Mouse (Mus musculus) layer of hippocampus, postnatal 25 days (tissue): ENCODE data around the gene Dtx4. TPM values are rescaled to one million over a fixed set of nuclear protein-coding genes. Genes with fewer than 3 reads are reported as not detected.
"Not testable (repeated sequence)": the region's sequence is repeated elsewhere in the genome, so short reads cannot be mapped to it uniquely, and the experiment has no call there.

Experiments
- DNase-seq, 2 experiments: peaks; one replicate each; pipeline ENCODE4 v3.0.0; 2022; ENCODE audit warnings: mixed read lengths in 2 of 2, low spot score in 1 of 2; ENCODE audit errors: extremely low spot score in 1 of 2
- total RNA-seq, 2 experiments: library from RNA; stranded (reverse); gene quantifications; 2 replicates each; pipeline ENCODE4 v1.2.3; 2021

The Dtx4 gene
- total RNA-seq, result 10 to 100 TPM; 32.8 to 34.8 TPM

DNA sequence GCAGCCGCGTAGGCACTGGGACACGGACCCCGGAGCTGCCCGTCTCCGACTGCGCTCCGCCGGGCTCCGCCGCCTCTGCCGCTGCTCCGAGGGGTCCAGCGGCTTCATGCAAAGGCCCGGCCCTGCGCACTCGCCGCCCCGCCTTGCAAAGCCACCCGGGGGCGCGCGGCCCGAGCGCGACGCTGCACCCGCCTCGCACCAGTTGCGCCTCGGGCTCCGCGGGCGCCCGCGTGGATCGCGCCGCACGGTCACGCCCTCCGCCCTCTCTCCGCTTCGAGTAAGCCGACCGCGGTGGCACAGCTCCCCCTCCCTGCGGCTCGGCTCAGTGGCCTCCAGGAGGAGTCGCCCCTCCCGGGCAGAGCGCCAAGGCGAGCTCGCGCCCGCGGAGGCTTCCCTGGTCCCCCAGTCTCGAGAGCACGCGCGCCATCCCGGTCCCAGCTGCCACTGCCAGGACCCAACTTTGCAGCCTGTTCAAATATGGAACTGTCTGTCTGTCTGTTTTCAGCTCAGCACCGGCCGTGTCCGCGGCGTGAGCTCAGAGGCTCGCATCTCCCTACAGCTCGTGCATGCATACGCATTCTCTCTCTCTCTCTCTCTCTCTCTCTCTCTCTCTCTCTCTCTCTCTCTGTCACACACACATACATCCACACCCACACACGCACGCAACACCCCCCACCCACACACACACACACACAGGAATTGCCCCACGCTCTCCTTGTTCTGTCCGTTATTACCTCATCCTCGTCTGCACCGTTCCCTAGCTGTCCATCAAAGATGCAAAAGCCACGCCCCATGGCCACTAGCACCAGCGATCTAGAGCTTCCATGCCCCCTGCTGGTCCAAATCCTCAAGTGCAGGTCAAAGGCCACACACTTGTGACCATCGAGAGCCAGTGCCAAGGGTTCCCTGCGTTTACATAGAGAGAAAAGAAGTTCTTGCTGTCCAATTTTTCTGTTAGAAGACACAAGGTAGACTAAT, at the start of gene Dtx4:
Dtx4 (minus strand) TSS at position 85 of the 978 bp plus-strand sequence.
- DNase-seq, result peak; percentile 89 to 96

DNA sequence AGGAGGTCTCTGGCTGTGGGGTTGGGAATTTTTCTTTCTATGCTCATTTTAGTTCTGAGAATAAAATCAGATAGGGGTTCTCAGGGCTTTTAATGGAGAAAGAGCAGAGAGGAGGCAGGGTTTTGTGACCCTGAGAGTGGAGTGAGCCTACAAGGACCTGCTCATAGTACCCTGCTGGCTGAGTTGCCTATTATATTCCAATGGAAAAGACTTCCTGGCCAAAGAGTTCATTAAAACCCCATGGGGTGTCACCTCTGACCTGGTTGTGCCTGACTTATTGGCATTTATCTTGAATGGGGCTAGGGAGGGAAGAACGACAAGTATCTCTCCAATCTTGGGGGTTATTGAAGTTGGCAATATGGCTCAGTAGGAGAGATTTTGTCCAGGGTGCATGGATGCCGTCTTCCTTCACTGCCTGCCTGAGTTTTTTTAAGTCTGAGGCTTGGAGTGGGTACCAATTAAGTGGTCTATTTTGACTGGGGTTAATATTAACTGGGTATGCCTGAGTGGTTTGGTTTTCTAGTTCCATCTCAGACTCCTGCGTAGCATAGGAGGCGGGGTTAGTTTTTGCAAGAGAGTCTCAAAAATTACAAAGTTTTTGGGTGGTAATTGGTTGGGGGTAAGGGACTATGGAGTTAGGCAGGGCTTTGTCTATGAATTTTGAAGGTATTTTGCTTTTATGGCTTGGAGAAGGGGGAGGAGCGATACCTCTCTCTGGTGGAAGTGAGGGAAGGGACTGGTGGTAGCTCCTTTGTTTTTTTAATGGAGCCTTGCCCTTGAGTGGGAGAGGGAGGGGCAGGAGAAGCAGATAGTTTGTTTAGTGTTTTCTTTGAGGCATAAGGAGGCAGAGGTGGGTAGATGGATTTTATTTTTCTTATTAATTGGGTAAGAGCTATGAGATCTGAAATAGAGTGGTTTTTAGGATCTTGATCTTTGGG, 49.0 kb upstream of the Dtx4 start:
- no peak for DNase-seq

DNA sequence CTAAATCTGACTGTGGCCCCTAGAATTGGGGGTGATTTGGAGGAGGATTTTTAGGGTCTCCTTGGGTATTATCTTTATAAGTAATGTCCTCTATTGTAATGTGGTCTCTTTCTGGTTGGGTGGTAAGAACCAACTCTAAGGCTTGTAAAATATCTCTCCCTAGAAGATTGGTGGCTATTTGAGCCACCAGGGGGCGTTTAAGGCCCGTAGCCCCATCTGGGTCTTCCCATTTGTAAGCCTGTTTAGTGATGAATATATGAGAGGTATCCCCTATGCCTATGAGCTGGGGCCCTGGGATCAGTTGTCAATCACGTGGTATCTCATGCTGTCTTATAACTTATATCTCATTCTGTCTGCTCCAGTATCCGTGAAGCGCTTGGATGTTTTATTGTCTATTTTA, 47.9 kb upstream of the Dtx4 start:
- peak in 1 of 2 experiments; percentile 6 for DNase-seq

DNA sequence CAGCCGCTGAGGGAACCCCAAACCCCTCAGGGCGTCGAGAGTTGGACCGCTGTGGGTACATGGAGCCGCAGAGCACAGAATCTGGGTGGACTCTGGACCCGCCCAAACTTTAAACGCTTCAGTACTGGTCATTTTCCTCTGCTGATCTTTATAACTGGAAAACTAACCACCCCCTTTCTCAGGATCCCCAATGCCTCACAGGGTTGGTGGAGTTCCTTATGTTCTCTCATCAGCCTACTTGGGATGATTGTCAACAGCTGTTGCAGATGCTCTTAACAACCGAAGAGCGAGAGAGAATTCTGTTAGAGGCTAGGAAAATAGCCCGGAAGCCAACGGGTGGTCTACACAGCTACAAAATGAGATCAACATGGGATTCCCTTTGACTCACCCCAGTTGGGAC, 44.2 kb upstream of the Dtx4 start, which contains the start of gene Fam111a:
Fam111a (plus strand) TSS at position 301 of the 400 bp plus-strand sequence.
- not testable (repeated sequence) for DNase-seq

DNA sequence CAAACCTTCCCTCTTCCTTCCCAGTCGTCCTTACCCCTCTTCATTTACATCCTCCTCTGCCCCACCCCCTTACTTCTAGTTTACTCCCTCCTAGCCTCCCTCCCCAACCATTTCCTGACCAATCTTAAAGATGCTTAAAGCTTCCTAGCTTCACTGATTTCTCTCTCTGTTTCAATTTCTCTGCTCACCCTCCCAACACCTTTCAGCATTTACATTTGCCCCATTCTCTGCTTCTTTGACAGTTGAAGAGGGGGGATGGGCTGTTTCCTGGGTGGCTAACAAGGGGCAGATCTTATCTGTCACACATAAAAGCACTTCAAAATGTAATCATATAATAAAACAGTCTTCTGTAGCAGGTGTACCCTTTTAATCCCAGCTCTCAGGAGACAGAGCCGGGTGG, 40.4 kb upstream of the Dtx4 start:
- DNase-seq, result no peak

DNA sequence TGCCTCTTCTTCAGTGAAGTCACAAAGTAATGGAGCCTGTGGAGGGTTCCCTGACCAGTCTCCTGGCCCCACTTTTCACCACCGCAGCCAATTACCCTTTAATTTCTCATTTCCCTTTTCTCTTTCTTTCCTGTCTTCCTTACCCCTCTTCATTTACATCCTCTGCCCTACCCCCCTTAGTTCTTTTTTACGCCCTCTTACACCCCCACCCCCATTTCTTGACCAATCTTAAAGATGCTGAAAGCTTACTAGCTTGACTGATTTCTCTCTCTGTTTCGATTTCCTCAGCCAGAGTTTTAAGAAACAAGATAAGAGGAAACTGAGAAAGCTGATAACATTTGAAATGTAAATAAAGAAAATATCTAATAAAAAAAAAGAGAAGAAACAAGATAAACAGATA, 39.5 kb upstream of the Dtx4 start:
- DNase-seq, result no peak

DNA sequence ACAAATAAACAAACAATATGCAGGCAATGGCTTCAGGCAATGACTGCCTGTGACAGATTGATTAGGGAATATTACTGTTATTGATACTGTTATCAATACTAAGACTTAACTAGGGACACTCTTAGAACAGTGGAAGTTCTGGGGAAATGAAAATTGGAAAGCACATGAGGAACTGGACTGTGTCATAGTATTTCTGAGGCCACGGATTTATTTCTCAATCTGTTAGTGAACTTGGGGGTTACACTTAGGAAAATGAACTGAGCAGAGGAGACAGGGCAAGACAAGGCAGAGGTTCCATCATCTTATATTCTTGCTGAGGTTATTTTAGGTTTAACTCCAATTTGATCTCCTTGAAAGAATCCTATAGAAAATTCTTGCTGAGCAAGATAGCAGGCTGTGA, 38.7 kb upstream of the Dtx4 start:
- no peak for DNase-seq

DNA sequence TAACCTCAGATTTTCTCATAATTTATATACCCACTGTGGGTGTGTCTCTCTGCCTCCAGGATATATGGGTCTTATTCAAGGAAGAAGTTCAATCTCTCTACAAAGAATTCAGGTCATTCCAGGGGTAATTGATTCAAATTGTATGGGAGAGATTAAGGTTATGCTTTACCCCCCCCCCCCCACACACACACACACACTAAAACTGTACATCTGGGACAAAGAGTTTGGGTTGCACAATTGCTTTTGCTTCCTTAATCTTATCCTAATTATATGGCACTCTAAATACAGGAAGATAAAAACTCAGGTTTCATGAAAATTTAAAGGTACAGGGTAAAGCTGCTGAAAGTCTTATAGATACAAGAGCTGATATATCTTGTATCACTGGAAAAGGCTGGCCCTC, 35.9 kb upstream of the Dtx4 start:
- DNase-seq, result no peak

DNA sequence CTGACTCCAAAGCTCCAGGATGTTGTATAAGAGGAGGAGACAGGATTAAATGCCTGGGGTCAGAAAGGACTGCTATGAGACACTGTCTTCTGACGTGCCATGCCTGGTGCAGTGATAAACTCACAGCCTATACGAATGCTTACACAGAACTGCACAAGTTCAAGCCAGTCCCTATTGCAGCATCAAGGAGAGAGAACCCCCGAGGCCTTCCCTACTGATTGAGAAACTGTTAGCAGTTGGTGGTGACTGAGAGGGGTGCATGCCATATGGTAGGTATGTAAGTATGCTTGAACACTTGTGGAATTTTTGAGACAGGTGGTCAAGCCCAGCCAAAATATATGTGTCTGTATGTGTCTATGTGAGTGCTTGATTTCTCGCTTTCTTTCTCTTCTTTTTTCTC, 22.1 kb upstream of the Dtx4 start:
- DNase-seq, result no peak

DNA sequence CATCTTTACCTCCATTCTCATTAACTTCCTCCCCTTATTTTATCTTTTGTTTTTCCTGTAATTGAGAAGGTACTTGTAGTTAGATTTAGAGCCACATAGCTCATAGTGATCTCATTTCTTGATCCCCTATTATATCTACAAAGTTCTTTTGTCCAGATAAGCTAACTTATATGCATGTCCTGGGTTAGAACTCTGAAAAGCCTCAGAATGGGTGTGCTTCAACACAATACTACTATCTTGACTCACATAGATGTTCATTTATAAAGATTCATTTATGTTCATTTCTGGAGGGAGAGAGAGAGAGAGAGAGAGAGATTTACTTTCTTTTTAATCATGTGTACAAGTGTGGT, 17.3 kb upstream of the Dtx4 start:
- DNase-seq, result no peak

DNA sequence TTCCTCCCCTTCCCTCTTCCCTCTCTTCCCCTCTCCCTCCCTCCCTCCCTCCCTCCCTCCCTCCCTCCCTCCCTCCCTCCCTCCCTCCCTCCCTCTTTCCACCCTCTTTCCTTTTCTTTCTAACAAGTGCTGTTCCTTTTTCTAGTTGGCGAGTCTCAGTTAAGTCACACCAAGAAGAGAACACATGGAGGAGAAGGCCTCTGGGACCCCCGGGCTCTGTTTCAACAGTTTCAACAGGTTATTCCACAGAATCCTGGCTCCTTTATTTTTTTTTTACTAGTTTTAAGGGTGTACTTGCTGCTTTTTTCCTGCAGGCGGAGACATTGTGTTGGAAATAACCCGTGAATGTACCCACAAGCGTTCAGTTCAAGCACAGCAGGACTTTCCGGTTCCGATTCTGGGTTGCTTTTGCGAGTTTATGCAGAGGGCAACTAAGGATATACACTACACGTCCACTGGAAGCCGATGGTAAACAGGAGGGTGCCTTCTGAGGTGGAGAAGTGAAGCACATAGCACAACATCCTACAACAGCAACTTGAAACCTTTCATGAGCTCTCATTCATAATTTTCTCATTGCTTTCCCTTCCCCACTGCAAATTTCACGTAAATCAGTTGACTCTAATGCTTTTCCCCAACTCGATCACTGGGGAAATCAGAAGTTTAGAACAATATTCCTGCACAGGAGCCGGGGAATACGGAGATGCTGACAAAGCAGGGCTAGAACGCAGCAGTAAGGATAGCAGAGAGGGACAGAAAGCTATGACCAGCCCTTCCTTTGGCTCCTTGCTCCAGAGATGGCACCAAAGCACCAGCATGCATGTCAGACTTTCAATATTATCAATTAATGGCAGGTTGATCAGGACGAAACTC, 16.7 kb upstream of the Dtx4 start:
- peak; percentile 44 to 53 for DNase-seq

DNA sequence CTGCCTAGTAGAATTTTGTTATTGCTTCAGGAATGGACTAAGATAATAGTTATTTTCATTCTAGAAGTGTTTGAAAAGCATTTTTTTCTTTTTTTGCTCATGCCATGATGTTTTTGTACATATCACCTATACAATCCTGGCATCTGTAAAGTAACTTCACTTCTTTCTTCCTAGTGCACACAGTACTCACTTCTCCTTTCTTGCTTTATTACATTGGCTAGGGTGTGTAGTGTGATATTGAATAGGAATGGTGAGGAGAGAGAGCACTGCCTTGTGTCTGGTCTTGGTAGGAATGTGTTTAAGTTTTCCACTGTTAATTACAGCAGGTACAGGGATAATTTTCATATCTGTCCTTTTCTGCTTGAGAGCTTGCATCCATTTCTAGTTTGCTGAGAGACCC, 13.4 kb upstream of the Dtx4 start:
- no peak for DNase-seq

DNA sequence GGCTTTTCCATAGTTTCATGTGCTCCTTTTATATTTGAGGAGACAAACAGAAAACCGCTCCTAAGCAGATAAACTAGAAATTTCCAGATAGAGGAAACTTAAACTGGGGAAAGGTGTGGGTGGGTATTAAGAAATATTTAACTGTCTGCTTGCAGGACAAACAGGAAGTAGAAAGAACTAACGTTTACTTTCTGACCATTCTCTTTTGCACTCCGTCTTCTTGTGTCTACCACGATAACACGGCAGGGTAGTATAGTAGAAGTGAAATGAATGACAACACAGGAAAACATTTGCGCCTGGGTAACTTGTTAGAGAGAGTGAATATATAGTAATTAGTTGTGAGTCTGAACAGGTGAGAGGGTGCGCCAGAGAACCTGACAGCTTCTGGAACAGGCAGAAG, 1.5 kb upstream of the Dtx4 start:
- no peak for DNase-seq

DNA sequence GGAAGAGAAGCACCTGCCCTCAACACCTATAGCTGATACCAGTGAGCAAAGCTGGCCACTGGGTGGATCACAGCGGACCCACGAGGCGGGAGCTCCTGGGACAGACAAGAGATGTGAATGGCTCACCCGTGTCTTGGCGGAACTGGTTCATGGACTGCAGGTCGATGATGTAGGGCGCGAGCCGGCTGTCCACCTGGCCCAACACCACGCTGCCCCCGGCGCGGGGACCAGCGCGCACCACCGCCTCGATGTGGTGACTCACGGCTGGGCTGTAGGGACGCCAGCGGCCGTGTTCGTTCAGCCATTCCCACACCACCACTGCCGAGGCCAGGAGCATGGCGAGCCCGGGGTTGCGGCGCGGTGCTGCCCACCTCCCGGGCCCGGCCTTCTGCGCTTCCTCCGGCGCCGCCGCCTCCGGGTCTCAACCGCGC, 358 bp downstream of the Dtx4 start:
- DNase-seq, result peak in 1 of 2 experiments; percentile 48

DNA sequence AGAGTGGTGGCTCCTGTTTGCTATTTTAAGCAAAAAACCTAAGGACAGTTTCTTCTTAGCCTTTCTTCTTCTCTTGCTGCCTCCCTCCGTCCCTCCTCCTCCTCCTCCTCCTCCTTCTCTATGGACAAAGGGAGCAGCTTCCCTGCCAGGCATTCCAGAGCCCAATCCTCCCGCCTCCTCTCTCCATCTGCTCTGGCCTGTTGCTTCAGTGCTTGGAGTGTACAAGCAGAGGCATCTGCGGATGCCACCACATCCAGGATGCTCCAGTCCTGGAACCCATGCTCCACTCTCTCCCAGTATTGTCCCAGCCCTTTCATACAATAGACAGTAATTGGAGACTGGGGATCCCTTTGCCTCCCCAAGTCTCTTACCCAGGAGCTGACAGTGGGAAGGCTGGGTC, 1.1 kb downstream of the Dtx4 start:
- DNase-seq, result peak in 1 of 2 experiments; percentile 55

DNA sequence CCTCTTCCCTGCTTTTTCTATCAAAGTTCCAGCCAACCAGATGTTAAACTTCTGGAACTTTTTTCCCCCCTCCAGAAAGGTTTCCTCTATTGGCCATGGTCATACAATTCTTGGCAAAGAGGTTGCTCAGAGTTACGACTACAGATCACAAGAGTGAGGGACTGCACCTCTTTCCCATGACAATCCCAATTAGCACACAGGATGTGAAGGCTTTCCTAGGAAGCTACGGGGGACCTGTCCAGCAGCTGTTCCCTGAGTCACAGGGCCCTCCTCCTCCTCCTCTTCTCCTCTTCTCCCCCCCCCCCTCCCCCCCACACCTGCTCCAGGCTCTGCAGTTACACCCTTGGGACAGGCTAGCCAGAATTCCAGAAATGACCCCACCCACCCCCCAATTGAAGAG, 1.8 kb downstream of the Dtx4 start:
- no peak for DNase-seq

DNA sequence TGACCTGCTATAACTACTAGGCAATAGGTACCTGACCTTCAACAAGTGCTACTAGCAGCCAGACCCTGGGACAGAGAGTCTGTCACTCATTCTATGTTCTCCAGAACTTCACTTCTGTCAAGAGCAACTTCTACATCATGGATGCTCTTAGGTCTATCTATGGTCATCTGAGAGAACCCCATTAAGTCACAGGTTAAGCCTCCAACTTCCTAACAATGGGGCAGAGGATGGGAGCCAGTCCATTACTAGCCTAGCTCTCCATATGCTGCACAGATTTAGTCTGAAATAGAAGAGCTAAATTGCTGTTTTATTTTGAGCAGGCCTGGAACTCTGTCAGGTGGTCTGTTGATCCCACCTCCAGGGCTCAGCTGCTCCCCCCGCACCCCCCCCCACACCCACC, 2.3 kb downstream of the Dtx4 start:
- DNase-seq, result no peak

DNA sequence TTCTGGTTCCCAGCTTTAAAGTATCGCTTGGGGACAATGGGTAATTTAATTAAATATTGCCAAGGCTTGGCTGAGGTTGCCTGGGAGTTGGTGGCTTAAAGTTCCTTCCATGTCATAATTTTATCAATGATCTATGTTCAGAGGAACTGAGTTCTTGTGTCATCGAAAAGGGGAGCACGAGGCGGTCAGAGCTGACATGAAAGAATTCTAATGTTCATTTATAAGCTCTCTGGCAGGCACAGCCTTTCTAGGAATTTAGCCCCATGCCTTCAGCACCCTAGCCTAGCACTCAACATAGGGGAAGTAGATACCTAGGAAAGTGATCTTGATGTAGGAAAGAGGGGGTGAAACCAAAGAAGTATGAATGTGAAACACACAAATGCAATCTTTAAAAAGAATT, 2.9 kb downstream of the Dtx4 start:
- DNase-seq, result no peak

DNA sequence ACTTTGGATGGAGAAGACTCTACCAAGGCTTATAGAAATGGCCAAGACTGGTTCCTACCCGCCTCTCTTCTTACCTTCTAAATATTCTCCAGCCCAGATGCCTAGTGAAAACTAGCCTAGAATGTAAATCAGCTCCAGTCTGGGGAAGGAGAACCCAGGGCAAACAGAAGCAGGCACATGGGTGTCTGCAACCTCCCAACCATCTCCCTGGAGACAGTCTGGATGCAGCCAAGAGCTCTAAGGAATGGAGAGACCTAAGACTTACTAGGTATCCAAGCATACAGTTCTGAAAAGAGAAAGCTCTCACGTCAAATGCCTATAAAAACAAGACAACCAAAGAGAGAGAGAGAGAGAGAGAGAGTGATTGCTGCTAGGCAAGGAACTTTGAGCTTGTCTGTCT, 3.3 kb downstream of the Dtx4 start:
- no peak for DNase-seq

DNA sequence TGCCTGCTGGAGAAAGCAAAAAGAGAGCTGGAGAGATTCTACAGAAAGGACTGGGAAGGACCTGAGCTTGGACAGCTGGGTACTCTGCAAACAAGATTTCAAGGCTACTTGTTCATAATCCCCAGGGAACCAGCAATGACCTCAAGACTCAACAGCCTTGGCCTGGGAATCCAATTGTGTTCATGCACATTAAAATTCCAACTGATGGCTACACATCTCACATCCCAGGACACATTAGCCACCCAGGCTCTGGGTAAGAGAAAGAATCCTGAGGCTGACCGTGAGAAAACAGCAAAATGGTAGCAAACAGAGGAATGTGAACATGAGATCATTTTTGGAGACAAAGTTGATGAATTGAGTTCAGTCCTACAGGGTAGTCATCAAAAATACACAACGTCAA, 5.0 kb downstream of the Dtx4 start:
- no peak for DNase-seq
